Mouse (Mus musculus) gastrocnemius, postnatal 25 days (tissue): ENCODE measurements around the gene Prickle4. TPM values are rescaled to one million over a fixed set of nuclear protein-coding genes. Genes with fewer than 3 reads are reported as not detected.

Experiments used
- DNase-seq: peaks from one replicate; pipeline ENCODE4 v3.0.0; 2022
- long read RNA-seq, 2 experiments: library from polyadenylated mRNA; stranded (forward); transcript quantifications; one replicate each; pipeline ENCODE4 v2.0.0; 2021
- total RNA-seq, 2 experiments: library from RNA; stranded (reverse); gene quantifications; 1 replicate in 1 of 2; 2 replicates in 1 of 2; pipeline ENCODE4 v1.2.3; 2021

The Prickle4 gene
- total RNA-seq, result 1 to 10 TPM; 1.3 to 2.6 TPM
- long read RNA-seq, experiment 1, result 0 reads
- long read RNA-seq, experiment 2, result 0 reads

DNA sequence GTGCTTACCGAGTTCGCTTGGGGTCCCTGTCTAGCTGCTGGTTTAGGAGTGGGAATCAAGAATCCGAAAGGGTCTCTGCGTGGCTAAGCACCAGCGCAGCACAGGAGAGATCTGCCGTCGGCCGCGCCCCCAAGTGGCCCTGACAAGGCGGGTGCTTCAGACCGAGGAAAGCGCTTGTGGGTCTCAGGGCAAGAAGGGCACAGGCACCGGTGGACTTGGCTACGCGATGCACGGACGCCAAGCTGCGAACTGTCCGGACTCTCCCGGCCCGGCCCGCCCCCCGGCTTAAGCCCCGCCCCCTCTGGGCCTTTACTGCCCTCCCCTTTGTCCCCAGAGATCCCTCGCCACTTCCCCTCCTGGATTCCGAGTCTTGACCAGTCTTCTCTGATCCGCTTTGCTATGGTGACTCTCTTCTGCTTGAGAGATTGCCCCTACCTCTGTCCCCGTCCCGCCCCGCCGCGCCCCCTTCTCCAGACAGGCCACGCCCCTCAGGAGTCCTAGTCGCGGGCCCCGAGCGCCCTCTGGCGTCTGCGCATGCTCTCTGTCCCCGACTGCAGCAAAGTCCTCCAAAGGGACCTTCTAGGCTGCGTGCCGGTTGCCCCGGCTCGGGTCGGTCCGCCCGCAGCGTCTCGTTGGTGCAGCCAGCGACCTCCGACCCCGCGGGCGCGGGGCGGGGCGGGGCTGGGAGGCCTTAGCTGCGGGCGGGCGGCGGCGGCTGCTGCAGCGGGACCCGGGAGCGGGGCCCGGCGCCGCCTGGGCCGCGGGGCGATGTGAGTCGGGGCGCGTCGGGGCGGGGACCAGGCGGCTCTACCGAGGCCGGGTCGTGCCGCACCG lies at the start of gene Prickle4:
Gene Prickle4 (minus strand): TSS at position 234 of the 834 bp plus-strand sequence.
- DNase-seq, result peak; percentile 96

- no peak for DNase-seq
These were observed 49.5 kb upstream of the Prickle4 start for GRCm38 (mm10) chr17:47744086-47744485.

- DNase-seq, result no peak
These were observed 48.6 kb upstream of the Prickle4 start for GRCm38 (mm10) chr17:47742991-47743734.

DNA sequence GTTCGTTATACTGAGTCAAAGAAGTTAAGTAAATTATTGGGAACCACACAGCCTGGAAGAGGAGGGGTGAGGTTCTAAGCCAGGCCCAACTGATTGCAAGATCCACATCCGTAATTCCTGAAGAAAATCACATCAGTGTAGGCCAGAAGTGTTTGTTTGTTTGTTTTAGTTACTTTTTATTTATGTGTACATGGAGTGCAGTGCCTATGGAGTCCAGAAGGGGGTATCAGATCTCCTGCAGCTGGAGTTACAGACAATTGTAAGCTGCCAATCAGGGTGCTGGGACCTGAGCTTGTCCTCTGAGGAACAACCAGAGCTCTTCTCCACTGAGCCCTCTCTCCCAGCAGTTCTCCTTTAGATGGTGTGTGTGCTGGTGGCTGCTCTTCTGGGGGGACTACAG lies 45.6 kb upstream of the Prickle4 start:
- DNase-seq, result no peak

DNA sequence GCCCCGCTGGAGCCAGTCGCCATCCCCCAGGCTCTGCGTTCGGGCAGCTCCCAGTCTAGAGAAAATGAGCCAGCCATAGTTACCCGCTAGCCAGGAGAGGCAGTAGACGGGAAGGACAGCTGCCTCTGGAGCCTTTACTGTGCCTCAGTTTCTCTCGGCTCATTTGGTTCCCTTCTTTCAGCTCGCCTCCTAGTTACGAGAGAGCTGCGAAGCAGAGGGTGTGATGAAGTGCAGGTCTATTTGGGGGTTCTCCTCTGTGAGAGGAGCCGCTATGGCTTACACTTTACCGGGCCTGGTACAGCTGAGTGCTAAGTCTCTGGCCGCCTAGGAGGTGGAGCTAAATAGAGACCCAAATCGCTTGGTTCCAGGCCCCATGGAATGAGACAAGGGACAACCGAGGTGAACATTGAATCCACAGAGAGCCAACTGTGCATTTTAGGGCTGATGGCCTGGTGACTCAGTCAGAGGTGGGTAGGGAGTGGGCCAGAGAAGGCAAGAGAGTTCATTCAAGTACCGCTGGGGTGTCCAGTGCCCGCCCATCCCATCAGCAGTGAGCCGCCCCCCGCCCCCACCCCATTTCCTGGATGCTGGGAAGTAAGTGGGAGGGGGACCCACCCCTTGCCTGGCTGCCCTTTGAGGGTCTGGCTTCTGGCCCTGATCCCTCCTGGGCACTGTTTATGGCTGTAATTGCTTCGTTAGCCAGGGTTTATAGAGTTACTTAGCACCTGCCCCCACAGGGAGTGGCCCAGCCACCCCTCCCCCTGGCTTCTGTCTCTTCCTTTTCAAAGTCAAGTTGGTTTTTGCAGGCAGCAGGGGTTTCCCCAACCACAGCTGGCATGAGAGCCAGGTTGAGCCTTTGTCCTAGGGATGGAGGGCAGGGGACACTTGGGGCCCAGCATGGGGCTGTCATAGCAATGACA lies 44.6 kb upstream of the Prickle4 start:
- DNase-seq, result peak; percentile 68

- peak; percentile 80 for DNase-seq
These were observed 43.7 kb upstream of the Prickle4 start for GRCm38 (mm10) chr17:47738066-47738878.

DNA sequence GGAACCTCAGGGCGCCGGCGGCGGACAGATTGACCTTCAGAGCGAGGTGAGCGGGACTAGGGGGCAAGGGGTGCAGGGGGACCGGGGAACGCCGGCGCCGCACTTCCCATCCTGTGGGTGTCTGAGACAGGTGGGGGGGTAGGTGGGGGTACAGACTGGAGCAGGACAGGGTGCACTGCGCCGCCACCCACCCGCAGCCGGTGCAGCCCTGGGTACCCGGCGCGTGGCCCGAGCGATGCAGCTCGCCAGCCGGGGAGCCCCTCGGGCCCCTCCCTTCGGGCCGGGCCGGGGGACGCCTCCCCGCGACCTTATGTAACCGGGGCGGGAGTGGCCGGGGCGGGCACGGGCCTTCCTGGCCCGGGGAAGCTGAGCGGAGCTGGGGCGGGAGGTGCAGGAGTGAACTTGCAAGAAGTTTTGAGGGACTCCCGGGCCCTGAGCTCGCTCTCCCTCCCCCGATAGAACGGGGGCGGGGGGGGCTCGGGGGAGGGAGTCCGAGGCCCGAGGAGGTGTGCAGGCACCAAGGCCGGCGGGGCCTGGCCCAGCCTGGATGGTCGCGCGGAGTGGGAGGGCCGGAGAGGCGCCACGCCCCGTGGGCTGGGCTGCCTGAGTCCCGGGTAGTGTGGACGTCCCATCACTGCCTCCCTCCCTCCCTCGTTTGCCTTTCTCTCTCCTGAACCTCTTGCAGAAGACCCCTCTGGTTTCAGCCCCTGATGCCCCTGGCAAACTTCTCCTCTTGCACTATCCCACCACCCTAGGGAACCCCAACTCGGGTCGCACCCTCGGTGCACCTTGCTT lies 42.9 kb upstream of the Prickle4 start:
- DNase-seq, result peak; percentile 97

- peak; percentile 96 for DNase-seq
These were observed 42.3 kb upstream of the Prickle4 start, which contains the start of gene Tfeb for GRCm38 (mm10) chr17:47736856-47737255. Gene Tfeb (plus strand): TSS chr17:47737030.

GRCm38 (mm10) chr17:47735553-47736100 lies 41.1 kb upstream of the Prickle4 start:
- DNase-seq, result no peak

DNA sequence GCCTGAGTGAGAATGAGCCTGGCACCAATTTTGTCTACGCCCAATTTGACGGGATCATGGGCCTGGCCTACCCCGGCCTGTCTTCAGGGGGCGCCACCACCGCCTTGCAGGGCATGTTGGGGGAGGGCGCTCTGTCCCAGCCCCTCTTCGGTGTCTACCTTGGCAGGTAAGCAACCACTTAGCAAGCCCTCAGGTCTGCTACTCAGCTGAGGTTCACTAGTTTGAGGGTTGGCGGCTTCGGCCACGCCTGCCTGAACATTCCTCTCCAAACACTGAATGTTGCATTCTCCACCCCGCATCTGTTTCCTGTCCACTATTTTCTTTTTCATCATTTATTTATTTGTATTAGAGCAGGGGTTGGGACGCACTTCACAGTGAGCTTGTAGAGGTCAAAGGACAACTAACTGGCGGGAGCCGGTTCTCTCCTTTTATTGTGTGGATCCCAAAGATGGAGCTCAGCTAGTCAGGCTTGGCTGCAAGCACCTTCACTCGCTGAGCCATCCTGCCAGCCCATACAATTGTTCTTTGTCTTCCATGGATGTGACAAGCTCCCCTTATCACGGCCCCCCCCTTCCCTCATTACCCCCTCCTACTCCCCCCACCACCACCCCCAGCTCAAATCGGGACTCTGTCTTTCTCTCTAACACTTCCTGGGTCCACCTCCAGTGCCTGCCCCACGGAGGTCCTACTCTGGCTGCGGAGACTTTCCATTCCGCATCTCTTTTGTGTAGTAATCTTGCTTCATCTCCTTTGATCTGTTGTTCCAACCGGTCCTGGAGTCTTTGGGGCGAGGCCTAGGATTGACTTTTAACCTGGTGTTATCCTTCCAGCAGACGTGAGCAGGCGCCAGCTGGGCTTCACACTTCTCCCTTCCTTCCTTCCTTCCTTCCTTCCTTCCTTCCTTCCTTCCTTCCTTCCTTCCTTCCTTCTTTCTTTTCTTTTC lies 36.4 kb upstream of the Prickle4 start:
- DNase-seq, result no peak

- no peak for DNase-seq
These were observed 32.0 kb upstream of the Prickle4 start, which contains the start of gene Pgc for GRCm38 (mm10) chr17:47726566-47726965. Gene Pgc (plus strand): TSS chr17:47726842.

DNA sequence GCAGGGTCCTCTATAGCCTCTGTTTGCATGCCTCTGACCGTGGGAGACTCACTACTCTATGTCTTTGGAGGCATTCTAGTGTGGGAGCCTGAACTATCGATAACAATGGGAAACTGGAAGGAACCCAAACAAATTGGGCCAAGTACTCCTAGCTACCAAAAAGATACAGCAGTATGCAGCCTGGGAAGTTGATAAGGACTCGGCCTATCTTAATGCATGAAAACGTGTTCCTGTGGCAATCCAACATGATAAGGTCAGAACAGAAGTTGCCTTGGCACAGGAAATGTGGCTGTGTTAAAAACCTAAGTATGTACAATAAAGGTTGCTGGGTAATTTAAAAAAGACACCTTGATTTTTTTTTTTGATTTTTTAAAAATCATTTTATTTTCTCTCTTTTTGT lies 26.6 kb upstream of the Prickle4 start:
- DNase-seq, result no peak

DNA sequence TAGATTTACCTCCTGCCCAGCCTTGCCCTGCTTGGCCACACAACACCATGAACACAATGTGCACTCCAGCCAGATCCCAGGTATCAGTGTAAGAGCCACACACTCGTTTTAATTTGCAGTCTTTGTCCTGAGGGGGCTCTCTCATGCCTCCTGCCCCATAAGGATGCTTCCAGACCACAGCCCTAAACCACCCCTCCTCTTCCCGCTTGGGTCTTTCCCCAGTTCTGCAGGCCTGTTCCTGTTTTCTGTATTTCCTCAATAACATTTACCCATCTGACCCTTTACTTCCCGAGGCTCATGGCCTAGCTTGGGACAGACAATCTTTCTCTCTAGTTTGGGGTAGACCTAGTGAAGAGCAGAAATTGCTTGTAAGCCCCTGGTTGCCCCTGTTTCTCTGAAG lies 20.5 kb upstream of the Prickle4 start:
- DNase-seq, result no peak

- no peak for DNase-seq
These were observed 18.5 kb upstream of the Prickle4 start for GRCm38 (mm10) chr17:47712889-47713571.

GRCm38 (mm10) chr17:47711883-47712282 lies 17.3 kb upstream of the Prickle4 start:
- no peak for DNase-seq

DNA sequence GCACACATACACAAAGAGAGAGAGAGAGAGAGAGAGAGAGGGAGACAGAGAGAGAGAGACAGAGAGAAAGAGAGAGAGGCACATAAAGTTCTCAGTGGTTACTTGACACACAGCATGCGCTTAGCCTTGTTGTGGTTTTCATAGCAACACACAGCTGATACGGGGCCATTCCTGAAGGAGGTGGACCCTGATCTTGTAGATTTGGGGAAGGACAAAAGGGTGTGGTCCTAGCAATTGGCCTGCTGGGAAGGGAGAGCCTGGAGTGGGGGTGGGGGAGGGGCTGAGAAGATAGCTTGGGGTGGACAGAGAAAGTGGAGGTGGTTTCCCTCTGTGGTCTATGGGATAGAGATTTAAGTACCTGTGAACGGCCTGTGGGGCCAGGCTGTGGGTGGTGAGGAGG lies 15.5 kb upstream of the Prickle4 start:
- DNase-seq, result no peak

GRCm38 (mm10) chr17:47708972-47709371 lies 14.4 kb upstream of the Prickle4 start:
- DNase-seq, result no peak

DNA sequence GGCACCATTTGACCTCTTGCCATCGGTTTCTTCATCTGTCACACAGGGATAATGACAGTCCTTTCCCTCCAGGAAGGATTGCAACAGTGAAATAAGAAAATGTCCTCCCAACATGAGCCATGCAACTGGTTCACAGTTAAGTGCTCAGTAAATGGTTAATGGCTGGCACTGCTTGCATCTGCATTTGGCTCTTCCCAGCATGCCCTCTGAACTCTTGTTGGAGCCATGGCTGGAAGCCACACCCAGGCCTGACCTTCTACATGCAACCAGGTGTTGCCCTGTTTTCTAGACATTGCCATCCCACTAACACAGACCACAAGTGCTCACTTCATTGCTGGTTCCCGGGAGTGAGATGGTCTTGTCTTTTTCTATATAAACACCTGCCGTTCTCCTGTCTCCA lies 13.4 kb upstream of the Prickle4 start:
- DNase-seq, result no peak
